Mouse (Mus musculus): ENCODE data around the gene Rps21. TPM values are rescaled to one million over a fixed set of nuclear protein-coding genes. Genes with fewer than 3 reads are reported as not detected.
A peak's percentile ranks its signal among the peaks of the same experiment; 100 is the strongest.

The Rps21 gene
- total RNA-seq (2021): 100 to 1,000 TPM; 616 to 687 TPM

GRCm38 (mm10) chr2:180257001-180257521 lies at the start of gene Rps21:
Gene Rps21 (plus strand): TSS chr2:180257377.
- DNase-seq: peak; percentile 97
- intact Hi-C loops (cut with DNase I): loop anchor here (10.0 kb wide), 1 partner anchor 182 kb away; the partner anchor contains the start of gene Mtg2

DNA sequence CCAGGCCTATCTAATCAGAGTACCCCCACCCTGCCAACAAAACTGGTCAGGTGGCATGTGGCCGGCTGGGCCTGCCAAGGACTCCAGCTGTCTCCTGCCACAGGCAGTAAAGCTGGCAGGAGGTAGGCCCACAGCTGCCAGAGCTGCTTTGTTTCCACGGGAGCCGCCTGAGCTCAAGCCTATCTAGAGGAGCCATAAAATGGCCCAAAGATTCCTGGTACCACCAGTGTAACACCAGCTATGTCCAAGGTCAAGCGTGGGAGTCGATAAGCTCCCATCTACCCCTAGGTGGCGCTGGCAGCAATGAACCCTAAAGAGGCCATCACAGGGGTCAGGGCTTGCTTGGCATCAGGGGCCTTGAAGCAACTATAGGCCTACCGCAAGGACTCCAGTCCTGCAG lies 49.3 kb upstream of the Rps21 start:
- DNase-seq: peak; percentile 92
- intact Hi-C loops (cut with DNase I): no loop called here

GRCm38 (mm10) chr2:180208976-180209375 lies 48.2 kb upstream of the Rps21 start:
- intact Hi-C loops (cut with DNase I): no loop called here
- DNase-seq: no peak

DNA sequence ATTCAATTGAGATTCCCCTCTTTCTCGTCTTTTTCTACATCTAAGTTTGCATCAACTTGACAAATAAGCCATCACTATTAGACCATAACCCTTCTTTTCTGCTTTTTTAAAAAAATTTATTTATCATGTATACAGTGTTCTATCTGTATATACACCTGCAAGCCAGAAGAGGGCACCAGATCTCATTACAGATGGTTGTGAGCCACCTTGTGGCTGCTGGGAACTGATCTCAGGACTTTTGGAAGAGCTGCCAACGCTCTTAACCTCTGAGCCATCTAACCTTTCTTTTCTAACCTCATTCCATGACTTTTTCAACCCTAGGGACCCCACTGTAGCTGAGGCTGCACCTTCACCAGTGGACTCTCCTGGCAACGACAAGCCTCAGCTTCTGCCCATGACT lies 44.9 kb upstream of the Rps21 start:
- intact Hi-C loops (cut with DNase I): no loop called here
- DNase-seq: no peak

GRCm38 (mm10) chr2:180214352-180214978 lies 42.7 kb upstream of the Rps21 start:
- intact Hi-C loops (cut with DNase I): no loop called here
- DNase-seq: no peak

DNA sequence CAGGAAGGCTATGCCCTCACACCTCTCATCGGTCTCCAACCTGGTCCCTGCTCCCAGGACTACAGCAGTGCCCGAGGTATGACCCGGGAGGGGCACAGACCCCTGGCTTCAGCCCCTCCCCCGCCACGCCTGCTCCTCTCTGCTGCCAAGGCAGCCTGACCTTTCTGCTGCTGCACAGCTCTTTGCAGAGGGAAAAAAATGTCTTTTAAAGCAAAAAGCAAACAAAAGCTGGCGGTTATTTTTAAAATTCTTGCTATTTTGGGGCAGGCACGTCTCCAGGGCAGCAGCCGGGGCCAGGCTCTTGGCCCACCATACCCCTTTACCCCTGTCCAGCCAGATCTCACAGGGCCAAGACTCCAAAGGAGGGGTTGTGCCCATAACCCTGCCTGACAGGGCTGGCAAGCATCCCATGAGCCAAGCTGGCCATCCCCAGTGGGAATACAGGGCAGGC lies 42.1 kb upstream of the Rps21 start:
- intact Hi-C loops (cut with DNase I): no loop called here
- peak; percentile 46 for DNase-seq

DNA sequence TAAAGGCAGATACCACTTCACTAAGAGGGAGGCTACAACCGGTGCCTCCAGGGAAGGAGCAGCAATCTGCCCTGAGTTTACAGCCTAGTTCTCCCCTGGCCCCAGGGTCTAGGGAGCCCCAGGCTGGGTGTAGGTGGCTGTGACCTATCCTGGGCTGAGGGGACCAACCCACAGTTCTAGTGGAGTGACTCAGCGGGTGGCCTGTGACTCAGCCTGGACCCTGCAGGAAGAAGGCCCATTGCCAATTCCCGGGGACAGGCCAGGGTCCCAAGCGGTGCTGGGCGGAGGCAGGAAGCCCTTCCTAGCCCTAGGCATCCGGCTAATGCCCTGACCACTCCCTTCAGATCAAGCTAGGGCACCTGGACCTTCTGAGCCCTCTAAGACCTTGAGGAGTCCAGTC lies 41.2 kb upstream of the Rps21 start:
- no peak for DNase-seq
- intact Hi-C loops (cut with DNase I): no loop called here

DNA sequence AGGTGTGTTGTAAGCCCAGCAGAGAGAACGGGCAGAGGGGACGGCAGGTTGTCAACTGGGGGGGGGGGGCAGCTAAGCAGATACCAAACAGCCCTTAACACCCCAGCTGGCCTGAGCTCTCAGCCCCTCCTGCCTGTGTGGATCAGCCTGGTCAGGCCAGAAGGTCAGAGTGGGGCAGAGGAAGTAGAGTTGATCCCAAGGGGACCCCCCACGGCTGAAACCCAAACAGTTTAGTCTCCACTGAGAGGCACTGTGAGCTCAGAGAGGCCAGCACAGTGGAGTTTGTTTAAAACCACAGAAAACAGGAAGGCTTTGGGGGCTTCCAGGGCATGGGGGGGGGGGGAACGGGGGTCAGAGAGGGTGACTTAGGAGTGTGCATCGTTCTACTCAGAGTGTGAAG lies 40.3 kb upstream of the Rps21 start:
- no peak for DNase-seq

DNA sequence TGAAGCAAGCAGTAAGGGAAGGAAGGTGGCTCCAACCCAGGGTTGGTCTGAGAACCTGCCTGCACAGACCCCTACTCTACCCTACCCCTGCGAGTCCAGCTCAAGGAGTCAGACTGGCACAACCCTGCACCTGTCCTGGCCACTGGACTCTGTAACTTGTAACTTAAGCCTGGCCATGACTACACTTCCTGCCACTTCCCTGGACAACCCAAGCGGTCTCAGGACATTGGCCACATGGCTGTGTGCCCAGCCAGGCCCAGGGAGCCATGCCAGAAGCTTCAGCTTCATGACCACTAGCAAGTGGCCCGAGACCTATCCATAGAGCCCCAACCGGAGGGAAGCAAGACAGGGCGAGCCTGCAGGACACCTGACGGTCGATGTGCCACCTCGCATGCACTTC lies 39.6 kb upstream of the Rps21 start:
- intact Hi-C loops (cut with DNase I): no loop called here
- DNase-seq: peak; percentile 54

More for the DNA sequence above, 40.3 kb upstream of the Rps21 start:
- intact Hi-C loops (cut with DNase I): no loop called here

GRCm38 (mm10) chr2:180218241-180218640 lies 38.9 kb upstream of the Rps21 start:
- intact Hi-C loops (cut with DNase I): no loop called here
- DNase-seq: no peak

- peak; percentile 68 for DNase-seq
- intact Hi-C loops (cut with DNase I): no loop called here
These were observed 38.5 kb upstream of the Rps21 start for GRCm38 (mm10) chr2:180218677-180219076.

GRCm38 (mm10) chr2:180219145-180219943 lies 37.8 kb upstream of the Rps21 start:
- peak; percentile 62 for DNase-seq
- intact Hi-C loops (cut with DNase I): no loop called here

DNA sequence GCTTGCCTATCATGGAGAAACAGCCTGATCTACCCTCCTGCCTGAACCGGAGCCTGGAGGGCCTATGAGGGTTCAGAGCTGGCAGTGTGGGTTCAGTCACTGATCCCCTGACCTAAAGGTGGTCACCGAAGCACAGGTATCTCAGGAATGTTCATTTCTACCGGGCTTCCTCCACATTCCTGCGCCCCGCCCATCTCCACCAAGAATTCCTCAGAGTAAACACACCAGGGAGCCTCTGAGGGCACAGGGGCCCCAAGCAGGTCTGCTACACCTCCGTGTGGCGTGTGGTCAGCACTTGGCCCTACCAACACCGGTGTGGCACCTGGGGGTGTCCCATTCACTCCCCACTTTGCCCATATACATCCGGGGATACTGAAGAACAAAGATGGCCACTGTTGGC lies 37.0 kb upstream of the Rps21 start:
- intact Hi-C loops (cut with DNase I): no loop called here
- DNase-seq: no peak

DNA sequence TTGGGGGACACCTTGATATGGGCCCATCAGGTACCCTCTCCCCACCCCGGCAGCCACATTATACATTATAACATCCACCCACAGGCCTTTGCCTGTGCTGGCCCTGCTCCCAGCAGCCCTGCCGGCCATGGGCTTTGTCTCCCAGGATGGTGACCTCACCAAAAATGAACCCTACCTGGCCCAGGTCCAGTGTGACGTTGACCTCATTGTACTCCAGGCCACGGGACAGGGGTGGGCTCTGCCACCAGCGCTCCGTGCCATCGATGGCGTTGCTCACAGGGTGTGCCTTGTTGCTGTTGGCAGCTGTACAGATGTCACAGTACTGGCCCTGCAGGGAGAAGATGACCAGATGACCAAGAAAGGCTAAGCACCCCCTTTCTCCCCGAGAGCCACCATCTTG lies 36.1 kb upstream of the Rps21 start:
- no peak for DNase-seq
- intact Hi-C loops (cut with DNase I): no loop called here

DNA sequence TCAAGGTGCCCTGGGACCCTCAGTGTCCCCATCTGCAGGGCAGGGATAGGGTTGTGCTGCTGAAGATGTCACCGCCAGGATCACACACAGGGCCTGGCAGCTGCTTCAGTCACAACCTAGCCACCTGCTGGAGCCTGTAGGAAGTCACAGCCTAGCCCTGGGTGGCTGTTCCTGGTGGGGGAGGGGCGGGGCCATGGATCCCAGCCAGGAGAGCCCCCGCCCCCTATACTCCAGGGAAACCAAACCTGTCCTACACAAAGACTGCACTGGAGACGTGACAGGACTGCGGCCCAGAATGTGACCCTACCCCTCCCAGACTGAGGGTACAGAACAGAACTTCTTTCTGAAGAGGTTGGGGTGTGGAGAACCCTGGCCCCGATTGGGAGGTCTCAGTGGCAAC lies 34.9 kb upstream of the Rps21 start:
- intact Hi-C loops (cut with DNase I): no loop called here
- DNase-seq: no peak

- intact Hi-C loops (cut with DNase I): no loop called here
- DNase-seq: no peak
These were observed 32.5 kb upstream of the Rps21 start for GRCm38 (mm10) chr2:180224647-180225043.

DNA sequence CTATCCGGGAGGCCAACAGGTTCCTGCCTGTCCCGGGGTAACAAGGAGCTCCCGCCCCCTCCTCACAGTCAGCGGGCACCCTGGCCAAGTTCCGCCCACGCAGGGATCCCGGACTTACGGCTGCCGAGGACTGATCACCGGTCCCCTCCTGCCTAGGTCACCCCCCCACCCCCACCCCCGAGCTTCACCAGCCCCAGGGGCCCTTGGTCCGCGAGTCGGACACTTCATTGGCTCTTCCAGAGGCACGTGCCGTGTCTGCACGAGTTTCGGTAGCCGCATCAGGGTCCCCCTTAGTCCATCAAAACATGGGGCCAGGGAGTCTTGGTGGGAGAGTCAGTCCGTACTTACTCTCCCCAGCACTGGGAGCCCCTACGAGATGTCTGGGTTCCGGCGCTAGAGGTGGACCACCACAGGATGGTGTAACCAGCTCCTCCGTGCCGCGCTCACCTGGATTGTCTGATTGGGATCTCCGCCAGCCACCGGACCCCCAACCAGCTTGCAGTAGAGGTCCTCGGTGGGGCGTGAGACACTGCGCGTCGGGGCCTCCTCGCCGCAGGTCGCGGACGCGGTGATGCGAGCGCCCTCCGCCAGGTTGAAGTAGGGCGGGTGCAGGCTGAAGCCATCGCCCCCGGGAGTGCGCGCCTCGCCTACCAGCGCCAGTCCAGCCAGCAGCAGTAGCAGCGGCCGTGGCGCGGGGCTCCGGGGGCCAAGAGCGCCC lies 32.0 kb upstream of the Rps21 start:
- intact Hi-C loops (cut with DNase I): no loop called here
- no peak for DNase-seq

GRCm38 (mm10) chr2:180225762-180226378 lies 31.3 kb upstream of the Rps21 start, which contains the start of gene Lama5:
Gene Lama5 (minus strand): TSS chr2:180225859.
- intact Hi-C loops (cut with DNase I): no loop called here

DNA sequence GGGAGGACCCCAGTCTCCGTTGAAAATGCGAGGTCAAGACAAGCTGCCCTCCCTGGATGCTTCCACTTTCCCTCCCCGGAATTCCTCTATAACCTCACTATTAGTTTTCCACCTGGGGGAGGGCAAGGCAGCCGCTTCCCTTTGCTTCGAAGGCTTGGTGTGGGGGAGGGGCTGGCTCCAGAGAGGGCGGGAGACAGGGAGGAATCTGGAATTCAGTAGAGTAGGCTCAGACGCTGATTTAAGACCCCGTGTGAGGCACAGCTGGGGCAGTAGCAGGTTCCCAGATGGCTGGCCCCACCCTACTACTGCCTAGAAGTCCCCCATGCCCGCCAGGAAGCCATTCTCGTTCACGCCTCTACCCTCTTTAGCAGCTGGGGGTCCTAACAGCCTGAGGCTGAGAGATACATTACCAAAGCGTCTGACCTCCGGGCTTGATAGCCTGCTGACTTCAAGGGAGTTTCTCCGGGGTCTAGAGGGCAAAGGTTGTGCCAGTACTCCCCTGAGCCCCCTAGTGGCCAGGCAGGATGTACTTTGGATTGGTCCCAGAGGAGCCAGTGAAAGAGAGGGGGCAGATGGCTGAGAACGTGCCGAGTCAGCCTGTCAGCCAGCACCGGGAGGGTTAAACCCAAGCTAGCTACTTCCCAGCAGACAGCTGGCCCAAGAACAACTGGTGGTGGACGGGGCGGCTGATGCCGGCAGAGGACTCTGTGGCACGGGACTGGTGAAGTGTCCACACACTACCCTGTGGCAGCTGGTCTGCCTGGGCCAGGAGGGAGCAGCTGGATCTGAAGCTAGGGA lies 29.7 kb upstream of the Rps21 start:
- intact Hi-C loops (cut with DNase I): no loop called here
- DNase-seq: peak; percentile 70

More at GRCm38 (mm10) chr2:180225762-180226378, 31.3 kb upstream of the Rps21 start, which contains the start of gene Lama5:
- peak; percentile 46 for DNase-seq

DNA sequence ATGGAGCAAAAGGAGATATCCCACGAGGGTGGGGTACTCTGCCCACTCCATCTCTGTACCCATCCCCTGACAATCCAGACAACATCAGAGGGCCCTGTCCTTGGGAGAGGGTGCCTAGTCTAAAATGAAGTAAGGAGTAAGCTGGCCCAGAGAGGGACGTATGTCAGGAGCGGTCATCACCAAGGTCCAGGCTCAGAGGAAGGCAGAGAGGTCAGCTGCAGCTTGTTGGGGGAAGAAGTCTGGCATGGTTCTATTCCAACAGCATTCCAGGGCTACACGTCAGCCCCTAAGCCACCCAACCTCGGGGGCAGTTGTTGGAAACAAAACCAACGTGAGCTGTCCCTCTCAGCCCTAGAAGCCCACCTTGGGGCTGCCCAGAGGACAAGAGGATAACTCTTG lies 29.1 kb upstream of the Rps21 start:
- intact Hi-C loops (cut with DNase I): no loop called here
- DNase-seq: no peak

Measured in left cerebral cortex, postnatal 4 days (tissue).